Mouse (Mus musculus): Measurements from ENCODE around the gene Ppard. TPM values are rescaled to one million over a fixed set of nuclear protein-coding genes. Genes with fewer than 3 reads are reported as not detected.
A peak's percentile ranks its signal among the peaks of the same experiment; 100 is the strongest.
"Not testable (repeated sequence)": the region's sequence is repeated elsewhere in the genome, so short reads cannot be mapped to it uniquely, and the experiment has no call there.

Gene Ppard
- polyA plus RNA-seq, 1 experiment from 2014 or later, result 0.66 TPM

DNA sequence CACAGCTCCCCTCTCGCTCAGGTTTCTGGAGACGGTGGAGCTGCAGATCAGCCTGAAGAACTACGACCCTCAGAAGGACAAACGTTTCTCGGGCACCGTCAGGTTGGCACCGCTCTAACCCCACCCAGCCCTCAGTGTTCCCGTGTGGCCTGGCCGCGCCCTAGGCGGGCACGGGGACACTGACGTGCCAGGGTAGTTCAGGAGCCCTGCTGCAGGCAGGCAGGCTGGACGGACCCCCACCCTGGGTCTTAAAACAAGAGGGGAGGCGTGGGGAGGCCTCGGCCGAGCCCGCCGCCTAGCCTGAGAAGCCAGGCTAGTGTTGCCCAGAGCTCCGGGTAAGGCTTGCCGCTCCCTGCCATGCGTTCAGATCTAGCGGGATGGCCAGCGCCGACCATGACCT lies 96.4 kb downstream of the Ppard start:
- WGBS (ENCODE audit: insufficient replicate concordance), result under 1% methylated on average over 18 of the region's 25 CpGs
- H3K36me3 ChIP-seq (replicated peaks; ENCODE audit: insufficient read depth, low read length), result peaks cover 18% of the 10 kb centered on the region
- no peaks in the 10 kb centered on the region for H3K27me3 ChIP-seq (ENCODE audit: insufficient read depth, low read length)
- DNase-seq (no peak), ATAC-seq (peak; percentile 39)
- H3K9ac ChIP-seq (replicated peaks), result peak overlapping the region; percentile 87
- peak overlapping the region; percentile 91 for H3K27ac ChIP-seq (ENCODE audit: low read depth)
- peak overlapping the region; percentile 78 for H3K4me2 ChIP-seq (ENCODE audit: low read depth, low read length)
- peaks cover 18% of the 10 kb centered on the region for H3K4me1 ChIP-seq (ENCODE audit: insufficient read depth)
- no peaks in the 10 kb centered on the region for H3K9me3 ChIP-seq (ENCODE audit: low read length)
- TF ChIP-seq EP300 (IDR thresholded peaks at IDR 0.05; ENCODE audit: low read depth) (no peak), CTCF (IDR thresholded peaks at IDR 0.05; ENCODE audit: low read depth) (no peak)
- peak overlapping the region; percentile 62 for H3K4me3 ChIP-seq (ENCODE audit: low read depth, low read length)

DNA sequence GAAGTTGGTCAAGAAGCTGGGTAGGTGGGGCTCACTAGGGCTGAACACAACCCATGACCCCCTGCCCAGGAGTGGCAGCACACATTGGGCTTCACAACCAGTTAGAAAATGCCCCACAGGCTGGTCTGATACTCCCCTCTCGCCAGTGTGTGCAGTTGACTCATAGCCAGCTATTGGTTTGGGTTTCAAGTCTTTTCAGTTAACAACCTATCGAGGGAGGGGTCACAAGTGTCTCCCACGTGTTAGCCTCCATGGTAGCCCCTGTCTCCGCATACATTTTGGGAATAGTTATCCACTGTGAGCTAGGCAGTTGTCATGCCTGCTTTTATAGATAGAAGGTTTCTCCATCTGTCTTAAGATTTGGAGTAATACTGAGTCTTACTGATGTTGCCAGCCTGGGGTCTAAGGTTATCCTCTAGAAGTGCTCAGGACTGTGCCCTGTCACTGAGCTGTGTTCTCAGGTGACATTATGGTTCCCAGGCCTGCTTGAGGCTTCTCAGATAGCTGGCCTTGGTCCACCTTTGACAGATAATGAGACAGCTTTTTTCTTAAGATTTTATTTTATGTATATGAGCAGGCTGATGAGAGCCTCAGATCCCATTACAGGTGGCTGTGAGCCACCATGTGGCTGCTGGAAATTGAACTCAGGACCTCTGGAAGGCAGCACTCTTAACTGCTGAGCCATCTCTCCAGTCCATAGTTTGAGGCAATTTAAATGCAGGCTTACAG lies 97.2 kb downstream of the Ppard start:
- Histone ChIP-seq H3K36me3 (replicated peaks; ENCODE audit: insufficient read depth, low read length) (peaks cover 18% of the 10 kb centered on the region), H3K9me3 (ENCODE audit: low read length) (no peaks in the 10 kb centered on the region), H3K27me3 (ENCODE audit: insufficient read depth, low read length) (no peaks in the 10 kb centered on the region), H3K9ac (replicated peaks) (peak overlapping the region; percentile 87), H3K4me2 (ENCODE audit: low read depth, low read length) (peak overlapping the region; percentile 78), H3K27ac (ENCODE audit: low read depth) (peak overlapping the region; percentile 91), H3K4me3 (ENCODE audit: low read depth, low read length) (peak overlapping the region; percentile 62), H3K4me1 (ENCODE audit: insufficient read depth) (peaks cover 18% of the 10 kb centered on the region)
- DNase-seq (no peak), ATAC-seq (no peak)
- no peak for TF ChIP-seq EP300 (IDR thresholded peaks at IDR 0.05; ENCODE audit: low read depth)
- no peak for TF ChIP-seq CTCF (IDR thresholded peaks at IDR 0.05; ENCODE audit: low read depth)
- WGBS (ENCODE audit: insufficient replicate concordance), result 7% methylated on average over 4 of the region's 4 CpGs

DNA sequence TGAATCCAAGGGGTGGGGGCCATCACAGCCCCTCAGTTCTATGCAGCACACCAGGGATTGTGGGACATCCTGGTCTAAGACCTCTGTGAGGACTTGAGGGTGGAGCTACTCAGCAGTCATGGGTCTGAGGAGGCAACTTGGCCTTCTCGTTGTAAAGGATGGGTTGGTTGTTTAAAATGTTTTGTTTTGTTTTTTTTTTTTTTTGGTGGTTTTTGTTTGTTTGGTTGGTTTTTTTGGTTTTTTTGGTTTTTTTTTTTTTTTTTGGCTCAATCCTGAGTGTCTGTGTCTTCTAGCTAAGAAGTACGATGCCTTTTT lies 97.7 kb downstream of the Ppard start:
- no peak overlapping the region for H3K27ac ChIP-seq (ENCODE audit: low read depth)
- H3K27me3 ChIP-seq (ENCODE audit: insufficient read depth, low read length), result no peaks in the 10 kb centered on the region
- no peak for ATAC-seq
- 32% methylated on average over 2 of the region's 2 CpGs for WGBS (ENCODE audit: insufficient replicate concordance)
- H3K4me1 ChIP-seq (ENCODE audit: insufficient read depth), result peaks cover 18% of the 10 kb centered on the region
- H3K4me2 ChIP-seq (ENCODE audit: low read depth, low read length), result peak overlapping the region; percentile 78
- peaks cover 18% of the 10 kb centered on the region for H3K36me3 ChIP-seq (replicated peaks; ENCODE audit: insufficient read depth, low read length)
- H3K4me3 ChIP-seq (ENCODE audit: low read depth, low read length), result peak overlapping the region; percentile 62
- DNase-seq, result no peak
- H3K9me3 ChIP-seq (ENCODE audit: low read length), result no peaks in the 10 kb centered on the region
- H3K9ac ChIP-seq (replicated peaks), result peak overlapping the region; percentile 87
- TF ChIP-seq CTCF (IDR thresholded peaks at IDR 0.05; ENCODE audit: low read depth) (no peak), EP300 (IDR thresholded peaks at IDR 0.05; ENCODE audit: low read depth) (no peak)

DNA sequence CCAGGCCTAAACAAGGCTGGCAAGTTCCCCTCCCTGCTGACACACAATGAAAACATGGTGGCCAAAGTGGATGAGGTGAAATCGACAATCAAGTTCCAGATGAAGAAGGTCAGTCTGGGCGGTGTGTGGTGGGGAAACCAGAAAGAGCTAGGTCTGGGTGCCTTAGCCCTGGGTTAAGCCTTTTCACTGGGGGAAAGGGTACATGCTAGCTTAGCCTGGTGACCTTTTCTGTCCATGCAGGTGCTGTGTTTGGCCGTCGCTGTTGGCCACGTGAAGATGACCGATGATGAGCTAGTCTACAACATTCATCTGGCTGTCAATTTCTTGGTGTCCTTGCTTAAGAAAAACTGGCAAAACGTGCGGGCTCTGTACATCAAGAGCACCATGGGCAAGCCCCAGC lies 98.1 kb downstream of the Ppard start:
- DNase-seq; H3K27me3 ChIP-seq (ENCODE audit: insufficient read depth, low read length); H3K9me3 ChIP-seq (ENCODE audit: low read length); H3K4me2 ChIP-seq (ENCODE audit: low read depth, low read length); ATAC-seq; H3K27ac ChIP-seq (ENCODE audit: low read depth); H3K9ac ChIP-seq (replicated peaks): not testable (repeated sequence)
- Histone ChIP-seq H3K36me3 (replicated peaks; ENCODE audit: insufficient read depth, low read length) (peaks cover 18% of the 10 kb centered on the region), H3K4me1 (ENCODE audit: insufficient read depth) (peaks cover 18% of the 10 kb centered on the region), H3K4me3 (ENCODE audit: low read depth, low read length) (peak overlapping the region; percentile 62; the same call in 1 of the 2 replicates)
- 73% methylated on average over 6 of the region's 8 CpGs for WGBS (ENCODE audit: insufficient replicate concordance)

DNA sequence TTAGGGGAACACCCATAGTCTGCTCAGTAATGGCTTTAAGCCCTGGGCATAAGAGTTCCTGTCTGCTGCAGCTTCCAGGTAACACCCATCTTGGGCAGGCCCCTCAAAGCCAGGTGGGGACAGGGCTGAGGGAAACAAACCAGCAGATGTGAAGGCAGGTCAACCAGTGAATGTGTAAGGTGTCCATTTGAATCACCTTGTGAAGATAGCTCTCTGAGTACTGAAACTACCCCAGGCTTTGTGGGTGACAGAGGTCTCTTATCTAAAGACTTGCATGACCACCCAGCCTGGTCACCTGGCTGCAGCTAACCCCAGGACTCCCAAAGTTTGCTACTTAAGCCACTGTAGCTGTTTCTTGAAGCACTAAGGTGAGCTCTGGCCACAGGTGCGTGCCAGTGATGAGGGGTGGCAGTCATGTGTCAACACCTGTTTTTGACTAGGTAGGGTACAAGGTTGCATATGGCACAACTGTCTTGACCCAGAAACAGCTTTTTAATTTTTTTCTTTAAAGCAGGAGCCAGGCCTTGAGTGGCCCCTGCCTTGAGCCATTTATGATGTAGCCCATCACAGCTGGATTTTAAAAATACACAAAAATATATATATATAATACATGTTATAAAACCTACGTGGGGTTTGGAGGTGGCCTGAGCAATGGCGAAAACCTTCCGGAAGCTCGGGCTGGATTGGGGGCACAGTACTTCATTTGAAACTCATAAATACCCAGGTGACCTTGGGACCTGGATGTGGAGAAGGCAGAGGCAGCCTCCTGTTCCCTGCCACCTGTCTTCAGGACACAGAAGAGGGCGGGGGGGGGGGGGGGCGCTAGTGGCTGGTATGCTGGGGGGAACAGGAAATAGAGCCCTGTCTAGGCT lies 99.0 kb downstream of the Ppard start:
- H3K36me3 ChIP-seq (replicated peaks; ENCODE audit: insufficient read depth, low read length), result peaks cover 18% of the 10 kb centered on the region
- H3K4me2 ChIP-seq (ENCODE audit: low read depth, low read length), result no peak overlapping the region
- no peaks in the 10 kb centered on the region for H3K27me3 ChIP-seq (ENCODE audit: insufficient read depth, low read length)
- H3K4me3 ChIP-seq (ENCODE audit: low read depth, low read length), result no peak overlapping the region
- H3K9me3 ChIP-seq (ENCODE audit: low read length), result no peaks in the 10 kb centered on the region
- WGBS (ENCODE audit: insufficient replicate concordance), result 50% methylated on average over 5 of the region's 7 CpGs
- H3K4me1 ChIP-seq (ENCODE audit: insufficient read depth), result peaks cover 18% of the 10 kb centered on the region
- no peak overlapping the region for H3K9ac ChIP-seq (replicated peaks)
- no peak for TF ChIP-seq EP300 (IDR thresholded peaks at IDR 0.05; ENCODE audit: low read depth)
- no peak for TF ChIP-seq CTCF (IDR thresholded peaks at IDR 0.05; ENCODE audit: low read depth)
- DNase-seq, result no peak
- ATAC-seq, result no peak
- peak overlapping the region; percentile 13; the same call in 1 of the 2 replicates for H3K27ac ChIP-seq (ENCODE audit: low read depth)

DNA sequence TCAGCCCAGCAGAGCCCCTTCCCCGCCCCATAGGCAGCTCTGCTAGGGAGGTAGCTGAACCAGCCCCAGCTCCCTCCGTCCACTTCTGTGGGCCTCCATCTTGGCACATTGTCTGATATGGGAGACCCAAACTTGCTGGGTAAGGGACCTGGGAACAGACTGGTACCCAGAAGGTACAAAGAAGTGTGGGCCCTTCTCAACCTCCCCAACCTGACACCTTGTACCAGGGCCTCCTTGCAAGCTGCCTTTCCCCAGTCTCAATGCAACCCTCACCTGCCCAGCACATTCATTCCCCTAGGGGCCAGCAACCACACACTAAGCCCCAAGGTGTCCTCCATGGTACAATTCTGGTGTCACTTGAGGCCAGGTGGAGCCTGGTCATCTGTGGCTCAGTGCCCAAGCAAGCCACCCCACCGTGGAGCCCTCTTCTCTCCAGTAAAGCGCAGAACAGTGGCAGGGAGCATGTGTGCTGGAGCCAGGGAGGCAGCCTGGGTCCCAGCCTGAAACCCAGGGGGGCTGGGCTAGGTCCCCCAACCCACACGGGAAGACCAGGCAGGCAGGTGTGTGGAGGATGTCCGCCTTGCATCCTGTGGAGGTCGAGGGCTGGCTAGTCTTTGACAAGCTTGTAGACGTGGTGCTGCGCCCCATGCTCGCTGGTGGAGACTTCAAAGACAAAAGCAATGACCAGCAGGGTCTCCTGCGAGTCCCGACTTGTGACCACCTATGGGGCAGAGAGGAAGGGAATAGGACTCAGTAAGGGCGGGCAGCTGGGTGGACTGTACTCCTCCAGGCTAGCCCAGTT lies 99.8 kb downstream of the Ppard start:
- DNase-seq (no peak), ATAC-seq (no peak)
- TF ChIP-seq EP300 (IDR thresholded peaks at IDR 0.05; ENCODE audit: low read depth) (no peak), CTCF (IDR thresholded peaks at IDR 0.05; ENCODE audit: low read depth) (0 out of 2 replicates have a peak, but pooled peaks have one; percentile 21)
- Histone ChIP-seq H3K27ac (ENCODE audit: low read depth) (no peak overlapping the region), H3K4me1 (ENCODE audit: insufficient read depth) (peaks cover 17% of the 10 kb centered on the region), H3K9me3 (ENCODE audit: low read length) (no peaks in the 10 kb centered on the region), H3K36me3 (replicated peaks; ENCODE audit: insufficient read depth, low read length) (peaks cover 18% of the 10 kb centered on the region), H3K4me3 (ENCODE audit: low read depth, low read length) (no peak overlapping the region), H3K9ac (replicated peaks) (no peak overlapping the region), H3K27me3 (ENCODE audit: insufficient read depth, low read length) (no peaks in the 10 kb centered on the region), H3K4me2 (ENCODE audit: low read depth, low read length) (no peak overlapping the region)
- WGBS (ENCODE audit: insufficient replicate concordance), result 44% methylated on average over 13 of the region's 13 CpGs
